Mouse (Mus musculus) A20 (cell line): ENCODE measurements around the gene Naxe.
A peak's percentile ranks its signal among the peaks of the same experiment; 100 is the strongest.

Experiments
- DNase-seq: peaks from one replicate; pipeline ENCODE4 v3.0.0-alpha.2; 2011; ENCODE audit warnings: low read depth, low spot score

The Naxe gene

GRCm38 (mm10) chr3:88057030-88057429, 1.3 kb downstream of the Naxe start:
- no peak for DNase-seq

DNA sequence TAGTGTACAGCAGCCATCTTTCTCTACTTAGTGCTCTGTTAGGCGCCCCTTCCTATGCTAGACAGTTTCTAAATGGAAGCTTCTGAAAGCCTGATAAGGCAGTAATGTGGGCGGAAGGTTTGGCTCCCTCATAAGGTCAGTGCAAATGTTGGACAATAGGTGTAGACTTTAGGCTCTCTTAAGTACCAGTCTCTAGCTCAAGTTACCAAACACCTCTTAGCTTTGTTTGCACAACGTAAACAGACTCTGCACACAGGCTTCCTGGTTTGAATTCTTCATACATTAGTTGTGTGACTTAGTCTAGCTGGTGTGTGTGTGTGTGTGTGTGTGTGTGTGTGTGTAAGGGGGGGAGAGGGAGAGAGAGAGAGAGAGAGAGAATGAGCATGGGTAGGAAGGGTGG, 8.8 kb downstream of the Naxe start:
- no peak for DNase-seq

- peak; percentile 91 for DNase-seq
Observed at GRCm38 (mm10) chr3:88042661-88043421, 15.5 kb downstream of the Naxe start, which contains the start of gene Gpatch4. TSS of gene Gpatch4 (plus strand) at chr3:88043108.

DNA sequence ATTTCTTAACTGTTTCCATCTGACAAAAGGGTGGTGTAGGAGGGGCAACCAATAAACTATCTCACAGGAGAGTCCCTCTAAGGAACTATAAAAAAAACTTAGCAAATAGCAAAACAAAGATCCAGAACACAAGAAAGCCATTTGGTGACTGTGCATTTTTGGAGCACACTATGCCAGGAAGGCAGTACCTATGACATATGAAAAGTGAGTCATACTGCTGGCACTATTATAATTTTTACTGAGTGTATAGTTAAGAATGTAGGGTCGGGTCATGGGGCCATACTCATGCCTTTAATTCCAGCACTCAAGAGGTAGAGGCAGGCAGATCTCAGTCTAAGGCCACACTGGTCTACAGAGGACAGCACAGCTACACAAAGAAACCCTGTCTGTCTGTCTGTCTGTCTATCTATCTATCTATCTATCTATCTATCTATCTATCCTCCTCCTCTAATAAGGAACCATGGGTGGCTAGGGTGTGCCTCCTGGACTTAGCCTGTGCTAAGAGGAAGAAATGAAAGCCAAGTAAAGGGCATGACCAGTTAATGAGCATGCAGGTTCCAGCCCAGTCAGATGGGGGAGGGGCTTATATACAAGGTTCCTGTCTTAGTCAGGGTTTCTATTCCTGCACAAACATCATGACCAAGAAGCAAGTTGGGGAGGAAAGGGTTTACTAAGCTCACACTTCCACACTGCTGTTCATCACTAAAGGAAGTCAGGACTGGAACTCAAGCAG, 22.6 kb downstream of the Naxe start:
- DNase-seq = peak; percentile 31

- no peak for DNase-seq
Observed at GRCm38 (mm10) chr3:88033506-88033905, 24.8 kb downstream of the Naxe start.

- DNase-seq = no peak
Observed at GRCm38 (mm10) chr3:88030608-88031395, 27.5 kb downstream of the Naxe start.

GRCm38 (mm10) chr3:88027434-88028186, 30.7 kb downstream of the Naxe start, which contains the start of gene Hapln2:
TSS of gene Hapln2 (minus strand) at chr3:88027583.
- DNase-seq = peak; percentile 43

DNA sequence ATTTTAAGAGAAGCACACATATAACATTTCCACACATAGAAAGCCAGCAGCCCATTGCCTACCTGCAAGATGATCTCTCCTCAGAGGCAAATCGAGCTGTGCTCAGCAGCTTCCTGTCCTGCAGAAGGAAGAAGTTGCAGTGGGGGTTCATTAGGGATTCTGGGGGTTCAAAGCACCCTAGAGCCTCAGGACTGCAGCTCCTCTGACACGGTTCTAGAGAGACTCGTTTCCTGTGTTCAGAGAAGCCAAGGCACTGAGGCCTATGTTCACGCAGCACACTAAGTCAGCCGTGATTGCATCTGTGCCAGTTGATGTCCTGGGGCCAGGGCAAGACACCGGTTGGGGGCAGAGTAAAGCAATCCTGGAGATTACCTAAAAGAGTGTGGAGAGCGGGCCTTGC, 31.5 kb downstream of the Naxe start:
- DNase-seq = no peak

- no peak for DNase-seq
Observed at GRCm38 (mm10) chr3:88023192-88024074, 34.9 kb downstream of the Naxe start.

DNA sequence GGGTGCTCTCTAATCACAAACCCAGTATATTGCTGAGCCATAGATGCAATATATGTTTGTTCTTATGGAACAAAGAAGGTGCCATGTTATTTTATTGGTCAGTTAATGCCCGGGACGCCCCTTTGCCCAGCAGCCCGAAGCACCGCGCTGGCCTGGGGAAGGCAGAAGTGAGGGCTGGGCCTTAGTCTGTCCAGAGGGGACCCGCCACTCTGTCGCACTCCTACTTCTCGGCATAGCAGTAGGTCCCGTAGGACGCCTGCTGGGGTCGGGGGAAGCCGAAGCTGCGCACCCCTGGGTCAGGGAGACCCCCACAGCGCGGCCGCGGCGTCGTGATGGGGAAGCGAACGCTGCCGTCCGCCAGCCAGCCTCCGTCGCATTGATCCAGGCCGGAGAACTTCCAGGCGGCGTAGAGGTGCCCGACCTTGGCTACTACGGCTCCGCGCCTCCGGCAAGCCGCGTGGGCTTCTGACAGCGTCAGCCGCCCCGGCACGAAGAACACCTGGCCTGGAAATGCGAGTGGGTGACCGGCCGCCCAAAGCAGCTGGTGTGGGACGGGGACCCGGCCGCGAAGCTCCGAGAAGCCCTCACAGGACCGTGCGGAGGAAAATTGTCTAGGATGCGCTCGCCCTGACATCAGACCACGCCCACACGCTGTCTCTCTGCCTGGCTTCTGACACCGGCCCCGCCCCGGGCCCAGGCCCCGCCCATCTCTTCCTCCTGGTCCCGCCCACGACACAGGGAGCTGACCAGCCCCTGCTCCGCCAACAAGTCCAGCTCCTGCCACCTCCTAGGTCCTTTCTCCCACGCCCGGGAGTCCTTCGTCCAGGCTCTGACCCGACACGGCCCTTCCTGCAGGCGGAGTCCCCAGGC, 35.7 kb downstream of the Naxe start:
- DNase-seq = peak; percentile 49

GRCm38 (mm10) chr3:88010634-88011265, 47.5 kb downstream of the Naxe start:
- peak; percentile 78 for DNase-seq
